Mouse (Mus musculus): Measurements from ENCODE around the gene Pde4c.

- TF ChIP-seq POLR2A (IDR thresholded peaks at IDR 0.05; ENCODE audit: control insufficient read depth, extremely low read depth, insufficient read depth, low read length, poor library complexity) (no peak), CTCF (IDR thresholded peaks at IDR 0.05; ENCODE audit: borderline replicate concordance, control insufficient read depth, extremely low read depth, insufficient read depth, low read length, poor library complexity) (no peak)
These were observed 77.1 kb downstream of the Pde4c start for GRCm38 (mm10) chr8:70800648-70801047.
